Mouse (Mus musculus) olfactory bulb, adult 2 months (tissue): ENCODE data around the gene Mast4.

Experiments
- CTCF ChIP-seq: fragments of 200-500 bp; IDR thresholded peaks from 2 replicates; pipeline ENCODE4 v1.5.1; 2012; ENCODE audit warnings: low read depth, mild to moderate bottlenecking, low read length, moderate library complexity; ENCODE audit not compliant: insufficient read depth
- POLR2A ChIP-seq: fragments of 200-500 bp; IDR thresholded peaks from 2 replicates; pipeline ENCODE4 v1.6.1; 2012; ENCODE audit warnings: mild to moderate bottlenecking, low read depth, low read length, moderate library complexity; ENCODE audit not compliant: insufficient read depth

GRCm38 (mm10) chr13:102691408-102692150 is 642.7 kb downstream of the Mast4 start:
- TF ChIP-seq CTCF (no peak), POLR2A (no peak)
